Mouse (Mus musculus) ovary, postnatal 10 days (tissue): ENCODE data around the gene Gadd45gip1.
"Not testable (repeated sequence)": the region's sequence is repeated elsewhere in the genome, so short reads cannot be mapped to it uniquely, and the experiment has no call there.

ENCODE experiments used
- DNase-seq: peaks from one replicate; pipeline ENCODE4 v3.0.0; 2022; ENCODE audit warnings: low spot score

Gene Gadd45gip1

DNA sequence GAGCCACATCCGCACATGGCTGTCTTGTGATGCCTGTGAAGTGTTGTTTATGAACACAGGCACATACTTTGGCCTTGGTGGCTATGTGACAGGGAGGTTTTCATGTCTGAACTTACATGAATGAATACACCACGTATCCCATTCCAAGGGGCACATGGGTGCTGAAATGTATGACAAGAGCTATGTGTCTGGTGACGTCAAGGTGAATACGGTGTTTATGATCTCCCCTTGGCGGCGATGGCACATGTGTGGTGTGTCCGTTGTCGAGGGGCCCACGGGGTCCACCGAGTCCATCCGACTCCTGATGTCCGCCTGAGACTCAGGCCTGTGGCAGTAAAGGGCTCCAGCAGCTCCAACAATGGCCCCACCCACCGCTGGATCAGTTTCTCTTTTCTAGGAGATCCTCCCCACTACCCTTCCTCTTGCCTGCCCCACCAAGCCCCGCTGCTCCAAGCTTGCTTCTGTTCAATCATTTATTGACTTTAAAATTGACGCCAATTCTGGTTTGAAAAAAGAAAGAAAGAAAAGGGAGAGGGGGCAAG lies 34.0 kb upstream of the Gadd45gip1 start:
- no peak for DNase-seq

DNA sequence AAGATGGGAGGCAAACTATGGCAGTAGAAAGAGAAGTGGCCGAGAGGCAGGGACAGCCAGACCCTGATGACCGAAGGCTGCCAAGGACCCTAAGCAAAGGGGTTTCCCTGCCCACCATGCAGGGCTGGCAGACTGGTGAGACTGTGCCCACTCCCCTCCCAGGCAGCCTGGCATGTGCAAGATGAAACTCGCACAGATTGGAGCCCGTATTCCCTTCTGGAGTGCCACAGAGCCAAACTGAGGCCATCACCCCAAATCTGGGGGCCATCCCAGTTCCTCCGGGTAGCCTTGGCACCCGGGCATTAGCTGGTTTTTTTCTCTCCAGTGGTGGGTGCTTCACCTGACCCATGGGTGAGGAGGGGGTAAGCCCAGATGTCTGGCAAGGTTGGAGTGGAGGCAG lies 33.4 kb upstream of the Gadd45gip1 start:
- no peak for DNase-seq

DNA sequence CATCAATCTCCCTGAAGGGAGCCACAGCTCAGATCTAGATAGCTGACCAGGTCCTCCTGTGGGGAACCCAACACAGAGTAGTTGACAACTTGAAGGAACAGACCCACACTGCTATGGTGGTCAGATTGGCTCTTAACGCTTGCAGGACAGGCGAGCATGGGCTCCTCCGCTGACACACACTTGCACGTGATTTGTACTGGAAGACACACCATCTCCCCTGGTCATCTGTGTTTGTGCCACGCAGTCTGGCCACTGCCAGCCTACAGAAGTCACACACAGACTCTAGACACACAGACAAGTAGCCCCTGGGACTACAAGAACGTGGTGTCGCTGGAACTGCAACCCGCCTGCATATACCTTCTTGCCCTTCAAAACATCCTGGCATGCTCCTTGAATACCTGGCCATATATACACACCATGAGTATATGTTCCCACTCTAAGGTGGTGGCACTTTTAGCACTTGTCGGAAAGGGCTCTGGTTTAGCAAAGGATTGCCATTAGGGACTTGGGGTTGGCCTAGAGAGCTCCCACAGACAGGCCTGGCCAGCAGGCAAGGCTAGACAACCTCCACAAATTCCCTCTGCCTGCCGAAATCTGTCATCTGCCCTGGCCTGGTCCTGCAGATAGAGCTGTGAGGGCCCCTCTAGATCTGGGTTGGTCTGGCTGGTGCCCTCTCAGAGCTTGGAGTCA lies 32.7 kb upstream of the Gadd45gip1 start:
- no peak for DNase-seq

DNA sequence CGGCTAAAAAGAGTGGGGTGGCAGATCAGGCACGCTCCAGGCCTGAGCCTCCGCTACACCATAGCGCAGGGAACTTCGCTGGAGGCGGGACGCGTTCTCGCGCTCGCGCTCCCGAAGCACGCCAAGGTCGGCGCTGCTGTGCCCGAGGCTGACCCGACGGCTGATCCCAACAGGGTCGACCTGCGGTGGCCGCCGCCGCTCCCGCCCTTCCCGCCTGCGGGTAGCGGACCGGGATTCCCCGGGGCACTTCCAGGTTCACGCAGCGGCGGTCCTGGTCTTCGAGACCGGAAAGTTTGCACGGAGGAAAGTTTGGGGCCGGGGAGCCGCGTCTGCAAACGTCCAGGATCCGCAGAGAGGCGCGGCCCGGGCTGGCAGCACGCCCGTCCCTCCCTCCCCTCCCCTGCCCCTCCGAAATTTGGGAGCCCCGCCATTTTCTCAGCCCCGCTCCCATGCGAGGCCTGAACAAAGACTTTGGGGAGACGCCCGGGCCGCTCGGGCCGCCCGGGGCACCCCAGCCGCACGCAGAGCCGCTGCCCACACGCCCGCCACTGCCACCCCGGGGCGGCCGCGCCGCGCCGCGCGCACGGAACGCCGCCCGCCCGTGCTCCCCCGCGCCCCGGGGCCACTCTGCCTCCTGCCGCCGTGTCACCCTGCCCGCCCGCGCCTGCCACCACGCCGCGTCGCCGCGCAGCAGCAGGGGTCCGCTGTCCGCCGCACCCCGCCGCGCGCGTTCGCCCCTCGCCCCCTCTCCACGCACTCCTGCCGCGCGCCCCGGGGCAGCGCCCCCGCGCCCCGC lies 32.0 kb upstream of the Gadd45gip1 start:
- DNase-seq, result no peak

DNA sequence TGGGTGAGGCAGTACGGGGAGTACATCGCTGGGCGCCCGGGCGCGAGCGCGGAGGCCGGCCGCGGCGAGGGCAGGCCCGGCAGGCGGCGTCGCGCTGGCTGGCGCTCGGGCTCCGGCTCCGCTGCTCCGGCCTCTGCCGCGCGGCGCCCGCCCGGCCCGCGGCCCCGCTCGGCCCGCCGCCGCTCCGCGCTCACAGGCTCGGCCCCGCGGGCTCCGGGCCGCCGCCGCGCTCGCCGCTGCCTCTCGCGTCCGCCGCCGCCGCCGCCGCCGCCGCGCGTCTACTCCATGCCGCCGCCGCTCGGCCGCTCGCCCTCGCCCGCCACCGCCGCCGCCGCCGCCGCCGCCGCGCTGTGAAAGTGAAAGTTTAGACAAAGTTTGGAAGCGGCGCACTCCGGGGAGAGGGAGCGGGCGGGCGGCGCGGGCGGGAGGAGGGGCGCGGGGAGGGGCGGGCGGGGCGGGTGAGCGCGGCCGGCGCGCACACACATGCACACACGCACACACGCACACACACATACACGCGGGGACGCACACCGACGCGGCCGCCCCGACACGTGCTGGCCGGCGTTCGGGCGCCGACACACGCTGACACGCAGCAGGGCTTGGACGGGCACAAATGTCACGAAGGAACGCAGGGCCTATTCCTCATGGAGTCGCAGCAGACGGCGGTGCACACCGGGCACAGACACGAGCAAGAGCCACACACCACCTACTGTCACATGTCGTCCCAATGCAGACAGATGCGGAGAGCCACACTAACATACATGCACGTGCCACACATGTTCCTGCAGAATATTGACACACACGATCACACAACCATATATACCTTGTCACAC lies 31.1 kb upstream of the Gadd45gip1 start, which contains the start of gene Nfix:
Nfix (minus strand) TSS at position 346 of the 833 bp plus-strand sequence.
- no peak for DNase-seq

DNA sequence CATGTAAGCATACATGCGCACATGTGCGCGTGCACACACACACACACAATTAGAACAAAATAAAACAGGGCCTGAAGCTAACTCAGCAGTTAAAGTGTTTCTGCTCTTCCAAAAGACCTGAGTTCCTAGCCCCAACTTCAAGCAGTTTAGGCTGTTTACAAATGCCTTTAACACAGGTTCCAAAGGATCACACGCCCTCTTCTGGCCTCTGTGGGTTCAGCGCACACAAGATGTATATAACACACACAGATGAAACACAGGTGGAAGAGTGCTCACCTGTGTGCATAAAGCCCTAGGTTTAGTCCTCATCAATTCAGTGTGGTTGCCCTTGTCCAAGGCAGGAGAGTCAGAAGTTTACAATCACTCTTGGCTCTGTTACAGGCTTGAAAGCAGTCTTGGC lies 25.3 kb upstream of the Gadd45gip1 start:
- no peak for DNase-seq

DNA sequence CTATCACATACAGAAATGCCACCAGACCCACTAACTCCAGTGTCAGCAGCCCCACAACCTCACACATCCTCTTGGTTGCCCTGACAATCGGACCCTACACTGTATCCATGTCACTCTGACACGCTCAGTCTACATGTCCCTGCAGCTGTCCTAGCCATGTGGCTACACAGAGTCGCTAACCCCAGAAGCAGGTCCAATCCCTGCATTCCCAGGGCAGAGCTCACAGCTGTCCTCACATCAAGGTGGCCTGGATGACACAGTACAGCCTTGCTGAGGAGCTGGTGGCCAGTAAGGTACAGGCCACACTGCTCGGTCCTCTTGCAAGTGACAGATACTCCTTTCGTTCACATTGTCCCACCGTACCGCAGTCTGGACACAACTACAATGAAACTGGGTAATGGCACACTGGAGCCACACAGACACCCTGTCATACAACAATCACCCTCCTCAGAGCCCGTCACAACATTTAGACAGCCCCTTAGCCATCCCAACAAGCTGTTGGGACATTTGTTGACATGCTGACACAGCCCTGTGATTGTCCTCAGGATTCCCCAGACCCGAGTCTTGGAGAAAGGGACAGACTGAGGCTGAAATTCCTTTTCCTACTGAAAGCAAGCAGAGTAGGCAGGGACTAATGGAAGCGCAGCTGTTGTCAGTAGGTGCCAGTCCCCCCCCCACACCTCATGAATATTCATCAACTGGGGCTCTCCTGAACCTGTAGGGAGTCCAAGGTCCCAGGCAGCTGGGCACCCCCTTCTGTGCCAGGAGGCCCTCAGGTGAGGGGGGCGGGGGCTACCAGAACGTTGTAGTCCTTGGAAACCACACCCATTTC lies 22.0 kb upstream of the Gadd45gip1 start:
- no peak for DNase-seq

DNA sequence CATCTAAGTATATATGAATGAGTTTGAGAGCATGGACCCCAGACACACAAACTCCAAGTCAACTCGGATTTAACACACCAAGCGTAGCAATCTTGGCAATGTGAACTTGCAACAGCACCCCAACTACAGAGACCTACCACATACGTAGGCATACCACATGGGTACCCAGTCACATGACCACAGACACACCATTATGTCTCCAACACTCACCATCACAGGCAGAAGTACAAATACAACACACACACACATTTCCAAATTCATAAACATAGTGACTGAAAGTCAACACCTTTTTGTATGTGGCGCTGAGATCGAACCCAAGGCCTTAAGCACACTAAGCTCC lies 21.4 kb upstream of the Gadd45gip1 start:
- no peak for DNase-seq

DNA sequence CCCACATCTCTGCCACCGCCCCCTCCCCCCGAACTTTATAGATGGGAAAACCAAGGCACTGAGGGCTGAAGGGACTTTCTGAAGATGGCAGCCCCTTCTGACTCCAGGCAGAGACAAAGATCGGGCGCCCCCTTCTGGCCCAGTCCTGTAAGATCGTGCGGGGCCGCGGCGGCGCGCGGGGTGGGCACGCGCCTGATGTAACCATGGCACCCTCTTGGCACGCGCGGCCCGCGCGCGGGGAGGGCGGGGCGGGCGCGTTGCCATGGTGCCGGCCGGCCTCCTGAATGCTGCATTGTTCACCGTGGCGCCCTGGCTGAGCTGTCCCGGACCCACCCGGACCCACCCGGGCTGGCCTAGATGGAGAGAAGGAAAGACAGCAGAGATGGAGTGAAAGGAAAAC lies 20.4 kb upstream of the Gadd45gip1 start:
- peak; percentile 95 for DNase-seq

DNA sequence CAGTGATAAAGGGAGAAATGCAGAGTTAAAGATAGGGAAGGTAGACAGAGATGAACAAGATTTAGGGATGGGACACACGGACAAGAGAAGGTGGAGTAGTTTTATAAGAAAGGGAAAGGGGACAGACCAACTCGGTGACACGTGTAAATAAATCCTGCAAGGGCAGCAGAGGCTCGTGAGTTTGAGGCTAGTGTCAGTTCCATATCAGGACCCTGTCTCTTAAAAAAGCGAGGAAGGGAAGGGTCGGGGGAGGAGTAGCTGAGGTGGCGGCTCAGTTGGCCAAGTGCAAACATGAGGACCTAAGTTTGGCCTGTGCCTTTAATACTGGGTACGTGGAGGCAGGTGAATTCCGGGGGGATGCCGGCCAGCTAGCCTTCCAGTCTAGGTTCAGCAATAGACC lies 20.0 kb upstream of the Gadd45gip1 start:
- DNase-seq, result no peak

DNA sequence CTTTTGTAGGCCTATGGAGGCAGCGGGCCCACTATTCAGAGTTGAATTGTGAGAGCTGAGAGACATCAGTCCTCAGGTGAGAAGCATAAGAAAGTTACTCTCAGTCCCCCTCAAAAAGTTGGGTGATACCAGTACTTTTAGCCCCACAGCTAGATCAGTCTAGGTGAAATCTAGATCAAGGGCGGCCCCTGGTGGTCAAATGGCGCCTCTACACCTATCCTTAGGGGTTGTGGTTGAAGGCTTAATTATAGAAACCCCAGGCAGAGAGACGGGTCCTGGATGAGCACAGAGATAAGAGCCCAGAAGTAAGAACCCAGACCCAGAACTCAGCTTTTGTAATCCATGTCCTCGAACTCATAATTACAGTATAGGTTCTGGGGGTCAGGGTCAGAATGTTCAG lies 18.3 kb upstream of the Gadd45gip1 start:
- peak; percentile 72 for DNase-seq

DNA sequence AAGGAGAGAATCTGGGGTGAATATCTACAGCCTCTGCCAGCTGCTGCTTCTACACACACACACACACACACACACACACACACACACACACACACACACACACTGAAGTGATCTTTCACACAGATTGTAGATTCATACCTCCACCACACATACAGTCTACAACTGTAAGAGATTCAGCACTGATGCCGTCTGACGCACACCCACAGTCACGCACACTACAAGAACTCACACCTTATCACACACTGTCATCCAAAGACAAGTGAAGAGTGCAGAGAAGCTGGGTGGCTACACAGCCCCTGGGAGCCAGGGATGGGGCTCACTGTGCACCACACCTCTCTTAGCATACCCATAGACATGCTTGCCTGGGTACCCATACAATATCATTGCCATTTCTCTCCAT lies 17.5 kb upstream of the Gadd45gip1 start:
- DNase-seq, result no peak

DNA sequence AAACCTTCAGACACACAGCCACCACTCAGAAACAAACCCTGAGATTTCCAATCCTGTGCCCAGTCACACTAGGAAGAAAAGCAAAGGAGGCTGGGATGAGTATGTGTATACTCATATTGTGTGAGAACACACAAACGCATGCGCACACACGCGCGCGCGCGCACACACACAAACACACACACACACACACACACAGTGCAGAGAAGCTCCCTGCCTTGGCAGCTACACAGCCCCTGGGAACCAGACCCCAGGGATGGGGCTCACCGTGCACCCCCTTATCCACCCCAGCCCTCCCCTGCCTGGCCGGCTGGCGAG lies 17.1 kb upstream of the Gadd45gip1 start:
- no peak for DNase-seq

DNA sequence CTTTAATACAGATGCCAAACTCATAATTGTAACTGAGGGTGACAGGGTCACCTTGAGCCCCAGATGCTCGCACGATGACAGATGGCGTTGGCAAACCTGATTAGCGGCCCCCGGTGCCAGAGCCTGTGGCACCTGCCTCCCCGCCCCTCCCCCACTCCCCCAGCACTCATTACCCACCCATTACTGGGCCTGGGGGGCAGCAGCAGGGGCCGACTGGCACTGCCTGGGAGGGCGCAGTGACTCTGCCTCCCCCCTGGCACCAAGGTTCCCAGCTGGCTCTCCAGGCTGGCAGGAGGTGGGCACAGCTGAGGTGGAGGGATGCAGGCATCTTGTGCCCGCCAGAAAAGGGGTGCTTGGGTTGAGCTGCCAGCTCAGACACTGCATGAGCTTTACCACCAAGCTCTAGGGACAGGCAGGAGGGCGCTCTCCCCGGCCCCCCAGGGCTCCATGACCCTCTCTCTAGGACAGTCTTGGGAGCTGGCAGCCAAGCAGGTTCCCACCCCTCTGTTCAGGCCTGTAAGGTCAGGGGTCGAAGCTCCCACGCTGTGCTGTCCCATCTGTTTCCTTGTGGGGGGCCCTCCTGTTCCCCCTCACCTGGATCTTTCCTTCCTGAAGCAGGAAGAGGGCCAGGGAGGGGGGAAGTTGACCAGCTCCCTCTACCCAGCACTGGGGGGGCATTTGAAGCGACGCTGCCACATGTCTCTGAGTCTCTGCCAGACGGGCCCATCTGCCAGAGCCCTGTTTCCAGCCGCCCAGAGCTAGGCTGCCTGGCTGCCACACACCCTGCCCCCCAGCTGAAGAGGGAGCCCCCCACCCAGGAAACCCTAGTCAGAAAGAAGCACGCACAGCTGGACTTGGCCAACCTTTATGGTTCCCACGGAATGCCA lies 16.5 kb upstream of the Gadd45gip1 start:
- no peak for DNase-seq

DNA sequence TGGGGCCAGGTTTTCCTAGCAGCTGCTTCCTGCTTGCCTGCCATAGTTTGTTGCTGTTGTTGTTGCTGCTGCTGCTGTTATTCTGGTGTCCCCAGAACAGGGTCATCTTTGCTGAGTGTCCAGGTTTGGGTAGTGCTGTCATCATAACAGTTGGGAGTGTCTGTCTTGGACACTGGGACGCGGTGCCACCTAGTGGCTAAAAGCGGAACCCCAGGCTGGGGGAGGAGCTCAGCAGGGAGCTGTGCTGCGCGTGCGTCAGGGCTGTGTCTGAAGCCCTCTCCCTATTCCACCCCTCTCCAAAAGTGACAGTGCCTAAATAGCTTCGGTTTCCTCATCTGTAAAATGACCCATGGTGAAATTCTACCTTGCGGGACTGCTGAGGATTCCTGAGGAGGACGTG lies 15.8 kb upstream of the Gadd45gip1 start:
- peak; percentile 99 for DNase-seq

DNA sequence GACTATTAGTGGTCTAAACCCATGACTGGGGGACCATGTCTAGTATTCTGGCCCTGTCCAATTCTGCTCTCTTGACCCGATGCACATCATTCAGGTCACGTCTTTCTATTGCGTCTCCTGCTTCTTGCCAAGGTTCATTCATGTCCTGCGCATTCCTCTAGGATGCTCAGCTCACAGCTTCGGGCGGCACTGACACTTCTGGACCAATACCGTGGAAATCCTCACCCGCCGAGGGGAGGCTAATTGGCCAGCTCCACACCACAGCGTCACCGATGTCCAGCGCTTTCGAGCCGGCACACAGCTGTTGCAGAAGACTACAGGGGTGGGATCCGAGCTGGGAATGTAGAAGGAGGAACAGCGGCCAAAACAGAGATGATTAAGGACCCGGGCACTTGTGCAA lies 15.2 kb upstream of the Gadd45gip1 start:
- DNase-seq, result no peak

DNA sequence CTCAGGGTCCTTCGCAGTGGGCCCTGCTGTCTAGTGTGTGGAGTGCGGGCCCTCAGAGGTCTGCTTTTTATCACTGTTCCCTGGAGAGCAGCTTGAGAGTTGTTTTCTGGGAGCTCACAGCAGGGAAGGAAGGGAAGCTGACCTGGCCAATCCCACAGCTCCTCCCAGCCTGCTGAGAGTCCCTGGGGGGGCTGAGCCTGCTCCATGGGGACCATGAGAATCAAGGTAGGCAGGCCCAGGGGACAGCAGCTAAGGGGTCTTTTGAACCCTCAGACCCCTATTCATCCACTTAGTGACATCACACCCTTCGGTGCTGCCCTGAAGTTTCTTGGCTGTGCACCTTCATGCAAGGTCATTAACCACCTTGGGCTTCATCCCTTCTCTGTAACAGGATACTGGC lies 8.6 kb upstream of the Gadd45gip1 start, which contains the start of gene Dand5:
Dand5 (minus strand) TSS at position 101 of the 400 bp plus-strand sequence.
- no peak for DNase-seq

DNA sequence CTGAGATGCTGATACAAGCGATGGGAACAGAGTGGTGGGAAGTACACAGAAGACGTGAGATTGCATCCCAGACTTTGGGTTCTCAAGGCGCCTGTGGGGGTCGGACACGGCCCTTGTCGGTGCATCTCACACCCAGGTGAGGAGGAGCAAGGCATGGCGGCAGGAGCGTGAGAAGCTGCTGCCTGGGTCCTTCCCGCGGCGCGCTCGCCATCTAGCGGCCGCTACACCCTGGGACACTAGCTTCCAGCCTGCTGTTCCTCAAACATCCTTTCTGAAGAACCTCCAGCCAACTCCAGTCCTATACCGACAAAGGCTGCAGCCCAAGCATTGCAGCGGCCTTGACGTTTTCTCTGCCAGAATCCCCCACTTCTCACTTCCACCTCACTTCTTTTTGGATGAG lies 7.7 kb upstream of the Gadd45gip1 start:
- DNase-seq, result no peak

DNA sequence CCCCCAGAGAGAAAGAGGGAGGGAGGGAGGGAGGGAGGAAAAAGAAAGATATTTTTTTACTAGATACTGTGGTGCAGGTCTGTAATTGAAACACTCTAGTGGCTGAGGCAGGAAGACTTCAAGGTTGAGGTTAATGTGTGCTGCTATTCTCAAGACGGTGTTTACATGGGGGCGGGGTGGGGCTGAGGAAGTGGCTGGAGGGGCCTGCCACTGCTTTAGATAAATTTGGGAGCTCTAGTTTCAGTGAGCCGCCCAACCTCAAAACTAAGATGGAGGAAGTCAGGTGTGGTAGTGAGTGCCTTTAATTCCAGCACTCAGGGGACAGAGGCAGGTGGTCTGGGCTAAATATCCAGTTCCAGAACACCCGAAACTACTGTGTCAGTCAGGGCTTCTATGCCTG lies 5.7 kb upstream of the Gadd45gip1 start:
- no peak for DNase-seq

DNA sequence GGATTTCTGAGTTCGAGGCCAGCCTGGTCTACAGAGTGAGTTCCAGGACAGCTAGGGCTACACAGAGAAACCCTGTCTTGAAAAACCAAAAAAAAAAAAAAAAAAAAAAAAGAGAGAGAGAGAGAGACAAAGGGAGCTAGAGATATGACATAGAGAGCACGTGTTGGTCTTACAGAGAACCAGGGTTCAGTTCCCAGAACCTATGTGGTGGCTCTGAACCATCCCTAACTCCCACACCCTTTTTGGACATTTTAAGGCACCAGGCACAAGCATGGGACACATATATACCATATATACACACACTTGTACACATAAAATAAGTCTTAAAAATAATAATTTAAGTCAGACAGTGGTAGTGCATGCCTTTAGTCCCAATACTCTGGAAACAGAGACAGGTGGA lies 4.8 kb upstream of the Gadd45gip1 start:
- not testable (repeated sequence) for DNase-seq
